Mouse (Mus musculus): Measurements from ENCODE around the gene Ncam2.

The Ncam2 gene

DNA sequence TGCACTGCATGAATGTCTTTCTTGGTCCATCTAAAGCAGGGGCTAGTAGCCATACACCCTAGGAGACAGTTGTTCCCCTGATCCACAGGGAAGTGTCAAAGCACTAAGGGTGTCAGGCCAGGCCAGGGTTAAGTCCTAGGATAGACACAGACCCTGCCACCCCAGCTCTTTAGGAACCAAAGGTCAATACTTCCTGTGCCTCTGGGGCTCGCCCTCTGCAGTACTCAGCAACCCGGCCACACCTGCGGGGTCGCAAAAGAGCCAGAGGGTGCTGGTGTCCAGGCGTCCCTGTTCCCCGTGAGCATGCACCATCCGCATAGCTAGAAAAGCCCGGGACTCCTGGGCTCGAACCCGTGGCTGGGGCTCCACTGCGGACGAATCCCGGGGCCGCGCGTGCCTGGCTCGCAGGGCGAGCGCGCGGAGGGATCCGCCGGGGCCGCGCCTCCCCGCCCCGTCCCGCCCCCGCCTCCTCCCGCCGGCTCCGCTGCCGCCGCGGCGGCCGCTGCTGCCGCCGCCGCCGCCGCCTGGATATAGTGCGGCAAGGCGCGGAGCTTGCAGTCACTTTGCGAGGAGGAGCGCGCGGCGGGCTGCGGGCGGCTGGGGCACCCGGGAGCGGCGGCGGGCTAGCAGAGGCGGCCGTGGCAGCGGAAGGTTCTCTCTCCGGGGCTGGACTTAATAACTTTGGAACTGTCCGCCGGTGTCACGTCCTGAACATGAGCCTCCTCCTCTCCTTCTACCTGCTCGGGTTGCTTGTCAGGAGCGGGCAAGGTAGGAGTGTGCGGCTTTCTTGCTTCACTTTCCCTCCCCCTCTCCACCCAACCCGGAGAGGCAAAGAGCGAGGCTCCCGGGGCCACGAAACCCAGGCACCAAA, at the start of gene Ncam2:
Gene Ncam2 (plus strand): TSS at position 497 of the 871 bp plus-strand sequence.
- peak; percentile 64 for DNase-seq (ENCODE audit: low spot score)

DNA sequence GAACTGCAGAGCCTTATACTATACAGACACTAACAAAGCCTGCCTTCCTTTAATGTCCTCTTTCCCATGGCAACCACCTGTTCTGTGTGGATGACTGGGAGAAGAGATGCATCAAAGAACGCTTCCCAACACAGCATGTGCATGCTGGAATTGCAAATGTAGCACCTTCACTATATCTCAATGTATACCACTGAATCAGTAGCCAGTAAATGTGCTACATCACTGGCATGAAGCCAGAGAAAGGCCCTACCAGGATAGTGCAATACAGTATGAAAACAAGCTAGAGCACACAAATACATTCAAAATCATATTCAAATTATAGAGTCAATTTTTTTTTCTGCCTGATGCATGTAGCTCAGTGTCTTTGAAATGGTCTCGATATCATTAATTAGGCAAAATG, 29.7 kb upstream of the Ncam2 start:
- no peak for DNase-seq (ENCODE audit: low spot score)

DNA sequence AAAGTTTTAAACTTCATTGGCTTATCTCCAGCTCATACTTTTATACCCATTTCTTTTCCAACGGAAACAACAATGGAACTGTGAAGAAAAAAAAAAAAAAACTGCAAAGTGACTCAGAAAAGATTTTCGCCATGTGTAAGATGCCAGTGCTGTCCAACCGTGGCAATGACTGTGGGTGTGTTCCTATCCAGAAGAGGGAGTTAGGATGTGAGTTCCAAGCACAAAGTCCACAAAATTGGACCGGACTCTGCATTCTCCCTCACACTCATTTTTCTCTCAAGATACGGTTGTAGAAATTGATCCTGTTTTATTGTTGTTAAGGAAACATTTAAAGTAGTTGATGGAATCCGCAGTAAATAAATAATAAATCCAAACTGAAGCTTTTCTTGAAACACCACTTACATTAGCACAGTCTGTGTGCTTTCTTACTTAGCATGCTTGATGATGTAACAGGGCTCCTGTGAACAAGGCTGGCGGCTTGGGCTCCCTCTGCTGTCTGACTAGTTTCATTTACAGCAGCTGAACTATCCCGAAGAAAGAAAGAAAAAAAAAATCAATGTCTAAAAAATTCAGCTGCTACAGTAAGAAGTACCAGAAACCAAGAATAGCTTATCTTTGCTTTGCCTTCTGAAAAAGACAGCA, 25.1 kb upstream of the Ncam2 start:
- no peak for DNase-seq (ENCODE audit: low spot score)

DNA sequence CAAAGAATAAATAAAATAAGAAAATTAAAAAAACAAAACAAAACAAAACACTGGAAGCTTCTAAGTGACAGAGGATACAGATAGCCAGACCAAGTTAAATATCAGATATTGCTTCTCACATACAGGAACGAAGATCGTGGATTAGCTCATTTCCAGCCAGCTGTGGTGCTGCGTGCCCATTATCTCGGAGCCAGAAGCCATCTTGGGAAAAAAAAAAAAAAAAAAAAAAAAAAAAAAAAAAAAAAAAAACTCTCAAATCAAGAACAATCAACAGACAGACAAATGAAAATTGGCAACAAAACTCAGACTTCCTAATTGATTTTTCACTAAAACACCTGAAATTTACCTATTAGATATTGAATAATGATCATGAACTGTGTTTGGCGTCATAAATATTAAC, 20.7 kb upstream of the Ncam2 start:
- no peak for DNase-seq (ENCODE audit: low spot score)

DNA sequence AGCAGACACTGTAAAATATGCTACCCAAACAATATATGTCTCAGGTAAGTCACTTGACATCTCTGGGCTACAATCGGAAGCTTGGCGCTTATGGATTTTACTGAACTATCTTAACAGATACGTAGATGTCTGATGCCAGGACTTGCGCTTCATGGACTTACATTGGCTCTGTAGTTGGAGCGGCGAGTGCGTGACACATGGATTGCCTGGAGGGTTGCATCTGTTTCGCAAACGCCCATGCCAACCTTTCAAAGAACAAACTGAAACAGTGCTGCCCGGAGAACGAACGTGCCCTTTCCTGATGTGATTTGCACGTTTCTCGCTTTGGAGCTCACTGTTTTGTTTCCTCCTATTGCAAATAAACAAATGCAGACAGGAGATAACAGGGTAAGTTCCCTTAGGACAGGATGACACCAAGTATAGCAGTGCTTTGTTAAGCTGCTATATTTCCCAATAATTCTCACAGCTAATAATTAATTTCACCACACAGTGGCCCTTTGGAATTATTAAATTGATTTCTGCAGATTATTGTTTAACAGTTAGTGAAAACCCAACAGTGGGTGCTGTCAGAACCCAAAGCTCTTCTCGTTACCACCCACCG, 12.8 kb upstream of the Ncam2 start:
- DNase-seq (ENCODE audit: low spot score), result no peak

DNA sequence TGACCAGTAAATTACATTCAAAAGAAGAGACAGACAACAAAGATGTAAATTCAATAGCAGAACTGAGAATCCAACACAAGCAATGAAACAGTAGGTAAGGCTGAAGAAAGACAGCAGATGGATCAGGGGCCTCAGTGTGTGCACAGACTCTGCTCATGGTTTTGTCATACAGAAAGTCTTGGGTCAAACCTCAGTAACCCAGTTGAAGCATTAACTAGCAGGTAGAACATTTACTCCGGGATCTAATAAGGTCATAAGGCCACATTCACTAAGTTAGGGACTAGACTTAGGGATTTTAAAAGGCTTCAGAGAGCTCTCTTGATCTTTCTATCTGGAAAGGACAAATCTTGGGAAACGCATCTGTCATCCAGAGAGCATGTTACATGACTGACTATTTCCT, 8.9 kb upstream of the Ncam2 start:
- DNase-seq (ENCODE audit: low spot score), result no peak

DNA sequence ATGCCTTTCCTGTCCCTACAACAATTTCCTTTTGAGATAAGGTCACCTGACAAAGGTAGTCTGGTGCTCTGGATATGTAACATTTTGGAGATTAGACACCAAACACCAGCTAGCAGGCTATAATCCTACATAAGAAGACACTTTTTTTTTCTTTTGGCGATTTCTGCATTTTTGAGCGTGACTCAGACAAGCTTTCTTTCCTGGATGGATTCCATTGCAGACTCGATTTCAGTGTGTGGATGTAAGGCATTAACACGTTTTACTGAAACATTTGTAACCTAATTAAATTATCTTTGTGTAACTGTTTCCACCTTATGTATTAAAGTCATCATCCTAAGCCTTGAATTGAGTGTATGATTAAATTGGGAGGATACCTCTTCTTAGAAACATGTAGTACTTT, 7.9 kb upstream of the Ncam2 start:
- no peak for DNase-seq (ENCODE audit: low spot score)

DNA sequence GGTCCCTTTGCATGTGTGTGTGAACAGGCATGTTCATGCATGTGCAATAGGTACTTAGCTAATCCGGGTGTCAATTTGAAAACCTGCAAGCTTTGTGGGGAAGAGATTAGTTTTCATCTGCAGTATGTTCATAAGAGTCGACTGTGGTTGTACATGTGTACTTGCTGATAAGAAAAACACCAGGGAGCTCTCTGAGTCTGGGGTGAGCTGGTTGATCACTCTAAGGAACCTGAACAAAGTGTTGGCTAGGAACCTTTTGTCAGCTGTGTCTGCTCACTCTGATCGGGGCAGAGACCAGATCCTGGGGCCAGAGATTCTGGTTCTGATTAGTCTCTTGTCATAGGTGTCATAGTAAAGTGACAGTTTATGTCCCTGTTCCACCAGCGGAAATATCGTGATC, 1.0 kb upstream of the Ncam2 start:
- DNase-seq (ENCODE audit: low spot score), result no peak

DNA sequence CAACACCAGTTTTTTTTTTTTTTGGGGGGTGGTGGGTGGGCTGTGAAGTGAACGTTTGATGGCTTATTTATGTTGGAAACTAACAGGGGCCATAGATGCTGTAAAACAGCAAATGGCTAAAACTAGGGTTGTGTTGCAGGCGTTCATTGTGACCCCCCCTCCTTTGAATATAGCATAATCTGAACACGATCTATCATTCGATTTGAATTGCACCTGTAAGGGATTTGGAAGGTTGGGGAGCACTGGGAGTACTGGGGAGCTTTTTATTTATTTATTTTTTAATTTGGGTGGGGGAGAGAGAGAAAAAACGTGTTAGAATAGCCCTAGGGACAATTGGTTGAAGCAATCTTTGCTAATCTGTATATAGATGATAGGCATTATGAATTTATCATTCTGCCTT, 974 bp downstream of the Ncam2 start:
- no peak for DNase-seq (ENCODE audit: low spot score)

DNA sequence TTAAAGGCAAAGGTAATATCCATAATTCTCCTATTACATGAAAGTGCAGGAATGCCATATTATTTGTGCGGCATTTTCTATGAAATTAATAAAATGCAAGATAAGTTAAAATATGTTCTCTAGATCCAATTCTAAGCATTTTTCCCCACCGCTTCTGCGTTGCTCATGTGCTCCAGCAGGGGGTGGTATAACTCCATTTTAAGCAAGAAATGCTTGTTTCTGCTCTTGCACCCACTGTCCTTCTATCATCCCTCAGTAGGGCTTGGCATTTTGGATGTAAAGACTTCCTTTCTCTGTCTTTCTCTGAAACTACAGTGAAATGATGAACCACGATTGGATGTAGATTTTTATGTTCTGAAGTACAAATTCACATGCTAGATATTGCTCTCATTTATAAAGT, 1.5 kb downstream of the Ncam2 start:
- peak; percentile 6 for DNase-seq (ENCODE audit: low spot score)

DNA sequence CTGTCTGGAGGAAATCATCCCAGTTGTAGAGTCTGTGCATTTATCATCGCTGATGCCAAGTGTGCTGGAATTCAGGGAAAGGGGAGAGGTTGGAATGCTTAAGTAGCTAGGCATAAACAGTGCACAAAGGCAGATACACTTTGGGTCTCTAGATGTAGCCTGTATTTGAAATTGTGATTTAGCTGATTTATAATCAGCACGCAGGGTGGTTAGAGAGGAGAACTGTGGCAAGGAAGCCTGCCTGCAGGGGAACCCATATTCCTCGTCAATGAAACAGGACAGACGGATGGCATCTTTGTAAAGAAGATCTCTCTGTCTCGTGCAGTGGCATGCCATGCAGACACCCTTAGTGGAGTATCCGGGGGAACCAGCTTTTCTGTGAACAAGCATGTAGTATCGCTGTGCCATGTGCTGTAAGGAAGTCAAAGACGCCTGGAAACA, 2.2 kb downstream of the Ncam2 start:
- DNase-seq (ENCODE audit: low spot score), result no peak

DNA sequence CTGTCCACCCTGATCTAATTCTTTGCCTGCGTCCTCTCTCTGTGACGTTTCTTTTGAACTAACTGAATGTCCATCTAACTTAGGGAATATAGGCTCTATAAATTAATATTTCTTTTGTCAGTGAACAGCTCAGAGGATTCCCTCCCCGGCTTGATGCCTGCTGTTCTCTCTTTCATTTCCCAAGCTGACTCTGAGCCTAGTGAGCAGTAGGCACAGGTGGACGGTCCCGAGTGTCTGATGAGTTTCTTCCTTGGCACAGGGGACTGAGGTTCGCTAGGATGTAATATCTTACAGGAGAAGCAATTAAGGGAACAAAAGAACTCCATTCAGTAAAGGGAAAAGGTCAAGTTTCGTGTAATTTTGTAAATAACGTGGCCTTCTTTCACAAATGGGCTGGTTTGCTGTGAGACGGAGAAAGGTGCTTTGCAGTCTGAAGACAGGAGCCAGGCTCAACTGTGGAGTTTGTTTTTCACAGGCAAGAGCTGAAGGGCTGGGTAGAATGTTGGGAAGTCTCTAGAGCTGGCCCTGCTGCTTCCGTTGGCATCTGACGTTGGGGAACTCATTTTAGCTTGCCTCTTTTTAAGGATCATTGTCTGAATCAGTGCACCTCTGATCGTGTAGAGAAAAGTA, 4.0 kb downstream of the Ncam2 start:
- DNase-seq (ENCODE audit: low spot score), result no peak

DNA sequence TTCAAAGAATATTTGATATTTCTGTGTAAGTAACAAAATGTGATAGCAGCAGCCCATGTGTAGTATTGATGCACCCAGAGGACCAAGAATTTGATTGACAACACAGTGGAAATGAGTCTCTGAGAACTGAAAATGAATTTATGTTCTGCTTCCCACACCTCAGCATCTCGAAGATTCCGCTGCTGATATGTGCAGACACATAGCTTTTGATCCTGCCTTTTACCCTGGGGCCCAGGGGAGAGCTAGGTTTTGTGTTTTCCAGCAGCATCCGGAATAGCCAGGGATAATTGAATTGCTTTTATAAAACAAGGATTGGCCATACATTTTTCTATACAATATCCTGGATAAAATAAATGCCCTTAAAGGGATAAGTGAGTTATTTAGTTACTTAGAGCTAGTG, 20.7 kb downstream of the Ncam2 start:
- no peak for DNase-seq (ENCODE audit: low spot score)

DNA sequence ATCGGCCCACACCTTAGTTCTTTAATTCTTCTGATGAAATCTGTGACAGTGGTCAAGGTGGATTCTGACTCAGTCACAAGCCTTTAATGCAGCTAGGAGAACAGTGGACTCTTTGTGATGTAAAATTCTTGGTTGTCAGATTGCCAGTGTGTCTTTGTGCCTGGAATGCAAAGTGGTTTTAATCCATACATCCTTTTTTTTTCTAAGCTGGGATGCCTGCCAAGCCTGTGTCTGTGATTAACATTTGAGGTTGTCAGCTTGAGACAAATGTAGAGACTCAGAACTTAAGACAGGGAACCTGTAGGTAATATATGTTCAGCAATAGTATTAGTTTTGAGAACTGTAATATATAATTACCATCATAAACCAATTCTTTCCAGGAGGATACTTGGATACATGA, 23.3 kb downstream of the Ncam2 start:
- no peak for DNase-seq (ENCODE audit: low spot score)

DNA sequence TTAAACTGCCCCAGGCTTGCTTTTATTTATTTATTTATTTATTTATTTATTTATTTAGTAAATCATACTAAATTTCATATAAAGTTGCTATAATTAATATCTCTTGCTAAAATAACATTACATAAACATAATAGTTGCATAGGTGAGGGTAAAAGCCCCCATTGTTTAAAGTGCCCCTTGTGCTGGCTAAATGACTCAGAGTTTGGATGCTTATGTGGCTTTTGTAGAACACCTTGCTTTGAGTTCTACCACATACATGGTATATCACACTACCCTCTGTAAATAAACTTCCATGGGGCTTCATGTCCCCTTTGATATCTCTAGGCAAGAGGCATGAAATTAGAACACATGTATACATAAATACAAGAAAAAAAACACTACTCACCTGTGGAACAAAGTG, 23.8 kb downstream of the Ncam2 start:
- DNase-seq (ENCODE audit: low spot score), result no peak

DNA sequence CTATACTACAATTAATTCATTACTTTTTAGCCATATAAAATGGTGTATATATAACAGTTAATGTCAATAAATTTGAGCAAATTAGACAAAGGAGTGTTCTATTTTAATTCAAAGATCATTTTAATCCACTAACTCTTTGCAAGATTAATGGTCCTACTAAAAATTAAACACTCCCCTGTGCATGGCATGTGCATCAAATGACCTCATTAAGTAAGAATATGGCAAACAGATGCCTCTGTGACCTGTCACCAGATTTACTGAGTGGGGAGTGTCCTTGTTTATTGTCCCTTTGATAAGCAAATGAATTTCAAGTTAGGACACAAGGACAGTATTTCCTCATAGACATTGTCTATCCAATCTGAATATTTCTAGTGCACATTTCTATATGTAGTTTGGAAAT, 54.4 kb downstream of the Ncam2 start:
- DNase-seq (ENCODE audit: low spot score), result no peak

DNA sequence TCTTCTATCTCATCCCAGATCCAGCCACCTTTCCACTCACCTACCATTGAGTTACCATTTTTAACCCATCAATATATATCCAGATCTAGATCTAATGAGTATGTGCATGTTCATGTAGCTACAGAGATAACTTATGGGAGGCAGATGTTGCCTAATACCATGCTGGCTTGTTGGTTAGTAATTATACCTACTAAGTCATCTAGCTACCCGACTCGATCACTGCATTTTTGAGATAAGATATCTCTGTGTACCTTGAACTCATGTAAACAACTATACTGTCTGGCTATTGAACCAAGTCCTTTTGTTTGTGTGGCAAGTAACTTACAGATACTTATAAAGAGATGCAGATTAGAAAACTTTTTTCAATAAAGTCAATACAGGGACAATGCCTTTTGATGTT, 59.9 kb downstream of the Ncam2 start:
- no peak for DNase-seq (ENCODE audit: low spot score)

DNA sequence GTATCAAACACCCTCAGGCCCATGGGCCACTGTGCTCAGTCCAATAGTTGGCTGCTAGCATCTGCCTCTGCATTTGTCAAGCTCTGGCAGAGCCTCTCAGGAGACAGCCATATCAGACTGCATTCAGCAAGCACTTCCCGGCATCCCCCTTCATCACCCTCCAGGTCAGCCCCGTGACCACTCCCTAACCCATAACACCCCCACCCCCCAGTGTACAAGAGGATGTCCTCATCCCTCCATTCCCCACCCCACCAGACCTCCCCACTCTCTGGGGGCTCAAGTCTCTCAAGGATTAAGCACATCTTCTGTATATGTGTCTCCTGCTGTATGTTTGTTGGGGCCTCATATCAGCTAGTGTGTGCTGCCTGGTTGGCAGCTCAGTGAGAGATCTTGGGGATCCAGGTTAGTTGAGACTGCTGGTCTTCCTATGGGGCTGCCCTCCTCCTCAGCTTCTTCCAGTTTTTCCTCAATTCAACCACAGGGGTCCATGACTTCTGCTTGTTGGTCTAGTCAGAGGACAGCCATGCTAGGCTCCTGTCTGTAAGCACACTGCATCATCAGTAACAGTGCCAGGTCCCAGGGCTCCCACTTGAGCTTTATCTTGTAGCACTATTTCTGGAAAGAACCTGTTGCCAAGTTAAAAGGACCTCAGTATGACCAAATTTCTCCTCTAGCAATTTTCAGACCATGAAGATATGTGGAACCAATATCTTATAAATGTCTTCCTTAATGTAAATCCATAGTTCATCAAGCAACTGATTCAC, 73.3 kb downstream of the Ncam2 start:
- DNase-seq (ENCODE audit: low spot score), result no peak

DNA sequence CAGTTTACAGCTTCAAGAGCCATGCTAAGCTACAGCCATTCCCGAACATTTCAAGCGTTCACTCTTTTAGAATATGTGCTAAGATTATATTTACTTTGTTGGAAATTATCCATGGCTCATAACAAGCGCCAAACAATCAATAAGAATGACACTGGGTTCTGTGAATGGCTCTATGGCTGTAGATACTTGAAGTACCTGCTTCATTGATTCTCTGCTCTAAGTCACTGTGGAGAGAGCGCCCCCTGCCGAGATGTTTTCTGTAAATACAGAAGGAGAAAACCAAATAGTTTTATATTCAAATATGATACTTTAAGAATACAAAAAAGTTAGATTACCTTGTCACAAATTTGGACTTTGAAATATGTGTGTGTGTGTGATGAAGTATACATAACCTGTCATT, 83.7 kb downstream of the Ncam2 start:
- no peak for DNase-seq (ENCODE audit: low spot score)

DNA sequence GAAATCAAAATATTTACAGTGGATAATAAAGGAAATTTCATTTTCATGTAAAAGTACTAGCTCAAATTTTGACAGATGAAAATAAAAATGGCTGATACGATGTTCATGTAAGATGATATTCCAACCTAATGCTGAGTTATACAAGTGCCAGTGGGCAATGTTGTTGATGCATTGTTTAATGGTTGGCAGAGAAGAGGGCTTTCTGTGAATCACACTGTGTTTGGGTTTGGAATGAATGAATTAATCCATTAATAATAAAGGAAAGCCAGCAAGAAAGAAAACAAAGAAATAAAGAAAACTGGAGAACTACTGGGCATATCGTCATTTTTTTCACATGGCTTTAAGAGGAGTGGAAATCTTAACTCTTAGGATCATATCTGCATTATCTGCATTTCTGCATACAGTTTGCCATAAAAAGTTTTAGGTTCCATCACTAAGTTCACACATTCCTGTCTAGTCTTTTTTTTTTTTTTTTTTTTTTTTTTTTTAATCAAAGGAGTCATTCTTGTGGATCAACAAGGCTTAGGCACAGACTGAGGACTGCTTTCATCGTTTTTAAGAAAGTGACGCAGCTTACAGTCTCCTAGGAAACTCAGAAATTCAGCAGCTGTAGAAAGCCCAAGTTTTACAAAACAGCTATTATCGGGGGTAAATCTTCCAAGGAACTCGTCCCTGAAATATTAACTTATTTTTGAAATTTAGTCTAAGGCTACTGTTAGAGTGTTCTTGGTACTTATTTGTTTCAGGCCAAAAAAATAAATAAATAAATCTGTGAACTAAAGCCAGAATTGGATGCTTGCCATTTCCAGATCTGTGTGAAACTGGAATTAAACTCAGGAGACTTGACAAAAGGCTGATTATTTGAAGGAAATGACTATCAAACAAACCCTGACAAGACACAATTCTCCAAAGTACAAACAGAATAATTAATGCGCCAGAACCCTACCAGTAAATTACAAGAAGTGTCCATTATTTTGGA, 84.7 kb downstream of the Ncam2 start:
- no peak for DNase-seq (ENCODE audit: low spot score)

DNA sequence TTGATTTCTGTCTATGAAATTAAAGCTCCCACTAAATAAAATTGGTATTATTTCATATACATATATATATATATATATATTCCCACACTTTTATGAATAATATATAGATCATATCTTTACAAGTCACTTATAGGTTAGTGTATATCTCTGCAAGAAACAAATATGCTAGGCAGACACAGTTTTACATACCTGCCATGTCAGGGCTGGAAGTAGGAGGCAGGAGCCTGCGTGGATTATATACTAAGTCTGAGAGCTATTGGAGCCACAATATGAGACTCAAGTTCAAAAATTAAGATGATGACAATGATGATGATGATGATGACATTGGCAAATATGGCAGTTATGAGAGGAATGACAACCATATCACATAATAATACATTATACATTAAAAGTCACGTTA, 85.4 kb downstream of the Ncam2 start:
- no peak for DNase-seq (ENCODE audit: low spot score)
